Mouse (Mus musculus) neural tube, embryonic 13.5 days (tissue): ENCODE results near the gene Adrm1. TPM values are rescaled to one million over a fixed set of nuclear protein-coding genes. Genes with fewer than 3 reads are reported as not detected.

Source experiments
- ATAC-seq: fragments of 200-750 bp; cut with Nextera tagmentation; 2 replicates; pipeline ENCODE4 v1.8.0; 2017; ENCODE audit warnings: low read depth, mild to moderate bottlenecking, moderate TSS enrichment, moderate library complexity
- H3K27ac ChIP-seq: fragments of 300-500 bp; sonication (generic); replicated peaks from 2 replicates; pipeline ENCODE4 v1.5.1; 2015; ENCODE audit warnings: moderate library complexity, mild to moderate bottlenecking, inconsistent platforms
- H3K27me3 ChIP-seq: fragments of 300-500 bp; sonication (generic); 2 replicates; pipeline ENCODE4 v1.6.1; 2015; ENCODE audit warnings: mild to moderate bottlenecking, inconsistent platforms
- H3K36me3 ChIP-seq: fragments of 300-500 bp; sonication (generic); 2 replicates; pipeline ENCODE4 v1.6.1; 2015; ENCODE audit warnings: mild to moderate bottlenecking, inconsistent platforms
- H3K4me1 ChIP-seq: fragments of 300-500 bp; sonication (generic); replicated peaks from 2 replicates; pipeline ENCODE4 v1.6.1; 2015; ENCODE audit warnings: inconsistent platforms
- H3K4me2 ChIP-seq: fragments of 300-500 bp; sonication (generic); 2 replicates; pipeline ENCODE4 v1.6.1; 2015; ENCODE audit warnings: inconsistent platforms, mild to moderate bottlenecking, moderate library complexity
- H3K4me3 ChIP-seq: fragments of 300-500 bp; sonication (generic); 2 replicates; pipeline ENCODE4 v1.5.1; 2015; ENCODE audit warnings: mild to moderate bottlenecking, inconsistent platforms
- H3K9ac ChIP-seq: fragments of 300-500 bp; sonication (generic); 2 replicates; pipeline ENCODE4 v1.6.1; 2015; ENCODE audit warnings: moderate library complexity, mild to moderate bottlenecking, inconsistent platforms
- H3K9me3 ChIP-seq: fragments of 300-500 bp; sonication (generic); 2 replicates; pipeline ENCODE4 v1.6.1; 2016; ENCODE audit warnings: inconsistent platforms
- WGBS: fragments of 180-500 bp; shearing (Covaris S2); methylation state at CpG from one replicate; pipeline ENCODE4 v1.1.7; 2015; 5-methylcytosine and 5-hydroxymethylcytosine counted together
- polyA plus RNA-seq: library from polyadenylated mRNA; unstranded; fragments of >200 nt; fragmentation: Nextera tagmentation; extraction: Ambion mirVana; gene quantifications from 2 replicates; pipeline ENCODE4 v1.2.1, GENCODE M21; 2015

Gene Adrm1
- polyA plus RNA-seq = 190 and 208 TPM in 2 replicates

GRCm38 (mm10) chr2:180170806-180171521 lies at the start of gene Adrm1:
Adrm1 (plus strand) TSS chr2:180171485.
- H3K36me3 ChIP-seq = peaks cover 30% of the 10 kb centered on the region
- H3K27ac ChIP-seq = peak within 1 kb of the TSS; percentile 95
- H3K27me3 ChIP-seq = no peaks in the 10 kb centered on the region
- peaks cover 31% of the 10 kb centered on the region for H3K4me1 ChIP-seq
- peak within 1 kb of the TSS; percentile 96 for H3K4me3 ChIP-seq
- H3K9me3 ChIP-seq = no peaks in the 10 kb centered on the region
- peak within 1 kb of the TSS; percentile 100 for H3K4me2 ChIP-seq
- peak; percentile 99 for ATAC-seq
- WGBS = 4% methylated on average over 41 of the region's 41 CpGs
- H3K9ac ChIP-seq = peak within 1 kb of the TSS; percentile 95

- peaks cover 44% of the 10 kb centered on the region for H3K4me1 ChIP-seq
- H3K9ac ChIP-seq = no peak overlapping the region
- 88% methylated on average over 2 of the region's 2 CpGs for WGBS
- no peak for ATAC-seq
- peaks cover 14% of the 10 kb centered on the region for H3K36me3 ChIP-seq
- no peaks in the 10 kb centered on the region for H3K27me3 ChIP-seq
- no peaks in the 10 kb centered on the region for H3K9me3 ChIP-seq
- no peak overlapping the region for H3K27ac ChIP-seq
- no peak overlapping the region for H3K4me2 ChIP-seq
- no peak overlapping the region for H3K4me3 ChIP-seq
These were observed 47.1 kb upstream of the Adrm1 start for GRCm38 (mm10) chr2:180124192-180124591.

GRCm38 (mm10) chr2:180126195-180126594 lies 45.1 kb upstream of the Adrm1 start:
- H3K9ac ChIP-seq = peak overlapping the region; percentile 41; the same call in 1 of the 2 replicates
- peaks cover 14% of the 10 kb centered on the region for H3K36me3 ChIP-seq
- H3K27ac ChIP-seq = peak overlapping the region; percentile 28; the same call in 1 of the 2 replicates
- no peak for ATAC-seq
- no peak overlapping the region for H3K4me3 ChIP-seq
- no peak overlapping the region for H3K4me2 ChIP-seq
- no peaks in the 10 kb centered on the region for H3K9me3 ChIP-seq
- peaks cover 29% of the 10 kb centered on the region for H3K4me1 ChIP-seq
- no peaks in the 10 kb centered on the region for H3K27me3 ChIP-seq
- WGBS = 19% methylated on average over 4 of the region's 4 CpGs

GRCm38 (mm10) chr2:180127675-180128074 lies 43.6 kb upstream of the Adrm1 start:
- no peak overlapping the region for H3K9ac ChIP-seq
- H3K27ac ChIP-seq = no peak overlapping the region
- peaks cover 29% of the 10 kb centered on the region for H3K4me1 ChIP-seq
- no peaks in the 10 kb centered on the region for H3K9me3 ChIP-seq
- peaks cover 14% of the 10 kb centered on the region for H3K36me3 ChIP-seq
- H3K27me3 ChIP-seq = no peaks in the 10 kb centered on the region
- H3K4me3 ChIP-seq = no peak overlapping the region
- H3K4me2 ChIP-seq = no peak overlapping the region
- no peak for ATAC-seq
- whole genome bisulfite sequencing = 31% methylated on average over 1 of the region's 1 CpGs

GRCm38 (mm10) chr2:180133231-180133630 lies 38.1 kb upstream of the Adrm1 start:
- Histone ChIP-seq H3K9me3 (no peaks in the 10 kb centered on the region), H3K27me3 (no peaks in the 10 kb centered on the region), H3K4me2 (no peak overlapping the region), H3K9ac (no peak overlapping the region), H3K4me3 (no peak overlapping the region), H3K4me1 (no peaks in the 10 kb centered on the region), H3K36me3 (peaks cover 8% of the 10 kb centered on the region), H3K27ac (no peak overlapping the region)
- ATAC-seq = no peak
- WGBS = over 99% methylated on average over 4 of the region's 4 CpGs

- no peak for ATAC-seq
- no peaks in the 10 kb centered on the region for H3K4me1 ChIP-seq
These were observed 37.4 kb upstream of the Adrm1 start for GRCm38 (mm10) chr2:180133911-180134310.

GRCm38 (mm10) chr2:180135414-180135813 lies 35.9 kb upstream of the Adrm1 start:
- no peak overlapping the region for H3K4me2 ChIP-seq
- no peak overlapping the region for H3K4me3 ChIP-seq

More at GRCm38 (mm10) chr2:180133911-180134310, 37.4 kb upstream of the Adrm1 start:
- Histone ChIP-seq H3K9me3 (no peaks in the 10 kb centered on the region), H3K27me3 (no peaks in the 10 kb centered on the region), H3K27ac (no peak overlapping the region), H3K4me3 (no peak overlapping the region), H3K36me3 (peaks cover 15% of the 10 kb centered on the region), H3K9ac (no peak overlapping the region), H3K4me2 (no peak overlapping the region)
- 87% methylated on average over 3 of the region's 3 CpGs for WGBS

GRCm38 (mm10) chr2:180146091-180146490 lies 25.2 kb upstream of the Adrm1 start:
- ATAC-seq = no peak
- no peaks in the 10 kb centered on the region for H3K27me3 ChIP-seq
- H3K27ac ChIP-seq = no peak overlapping the region
- no peak overlapping the region for H3K4me3 ChIP-seq
- no peaks in the 10 kb centered on the region for H3K4me1 ChIP-seq
- no peak overlapping the region for H3K4me2 ChIP-seq
- H3K36me3 ChIP-seq = peaks cover 90% of the 10 kb centered on the region
- no peak overlapping the region for H3K9ac ChIP-seq
- WGBS = 76% methylated on average over 2 of the region's 2 CpGs
- no peaks in the 10 kb centered on the region for H3K9me3 ChIP-seq

More at GRCm38 (mm10) chr2:180135414-180135813, 35.9 kb upstream of the Adrm1 start:
- no peak overlapping the region for H3K9ac ChIP-seq
- no peaks in the 10 kb centered on the region for H3K9me3 ChIP-seq
- 90% methylated on average over 5 of the region's 5 CpGs for WGBS
- no peak for ATAC-seq
- H3K27ac ChIP-seq = no peak overlapping the region
- H3K36me3 ChIP-seq = peaks cover 30% of the 10 kb centered on the region
- H3K4me1 ChIP-seq = no peaks in the 10 kb centered on the region
- no peaks in the 10 kb centered on the region for H3K27me3 ChIP-seq

- H3K4me1 ChIP-seq = no peaks in the 10 kb centered on the region
- H3K27me3 ChIP-seq = no peaks in the 10 kb centered on the region
- H3K36me3 ChIP-seq = peaks cover 93% of the 10 kb centered on the region
- no peak overlapping the region for H3K27ac ChIP-seq
- no peak overlapping the region for H3K4me3 ChIP-seq
- no peaks in the 10 kb centered on the region for H3K9me3 ChIP-seq
- 85% methylated on average over 6 of the region's 6 CpGs for WGBS
- H3K4me2 ChIP-seq = no peak overlapping the region
- H3K9ac ChIP-seq = no peak overlapping the region
- ATAC-seq = no peak
These were observed 23.9 kb upstream of the Adrm1 start for GRCm38 (mm10) chr2:180147379-180147778.

- Histone ChIP-seq H3K4me2 (no peak overlapping the region), H3K4me1 (no peaks in the 10 kb centered on the region), H3K9me3 (no peaks in the 10 kb centered on the region), H3K9ac (no peak overlapping the region), H3K4me3 (no peak overlapping the region), H3K36me3 (peaks cover 94% of the 10 kb centered on the region), H3K27me3 (no peaks in the 10 kb centered on the region), H3K27ac (no peak overlapping the region)
- ATAC-seq = no peak
- 87% methylated on average over 9 of the region's 9 CpGs for WGBS
These were observed 22.7 kb upstream of the Adrm1 start for GRCm38 (mm10) chr2:180148551-180148950.

GRCm38 (mm10) chr2:180154796-180155195 lies 16.5 kb upstream of the Adrm1 start:
- Histone ChIP-seq H3K36me3 (peaks cover 85% of the 10 kb centered on the region), H3K4me3 (no peak overlapping the region), H3K9me3 (no peaks in the 10 kb centered on the region), H3K27ac (0 out of 2 replicates have a peak overlapping the region, but pooled peaks have one; percentile 5), H3K4me1 (no peaks in the 10 kb centered on the region), H3K27me3 (no peaks in the 10 kb centered on the region), H3K9ac (no peak overlapping the region), H3K4me2 (no peak overlapping the region)
- 55% methylated on average over 3 of the region's 3 CpGs for WGBS
- no peak for ATAC-seq

GRCm38 (mm10) chr2:180158627-180159026 lies 12.7 kb upstream of the Adrm1 start:
- Histone ChIP-seq H3K27ac (no peak overlapping the region), H3K9ac (no peak overlapping the region), H3K4me3 (no peak overlapping the region), H3K36me3 (peaks cover 85% of the 10 kb centered on the region), H3K4me1 (no peaks in the 10 kb centered on the region), H3K27me3 (no peaks in the 10 kb centered on the region), H3K4me2 (no peak overlapping the region), H3K9me3 (no peaks in the 10 kb centered on the region)
- WGBS = 96% methylated on average over 3 of the region's 3 CpGs
- no peak for ATAC-seq
